Mouse (Mus musculus): ENCODE data around the gene Olfr398.

Gene Olfr398

GRCm38 (mm10) chr11:73990307-73990706 lies at the start of gene Olfr398:
Gene Olfr398, minus strand, starts transcription at chr11:73990407.
- no peak for DNase-seq (ENCODE audit: low read depth in 2 of 2, low spot score in 2 of 2)

- no peak for DNase-seq (ENCODE audit: low read depth in 2 of 2, low spot score in 2 of 2)
These were observed 2.9 kb upstream of the Olfr398 start for GRCm38 (mm10) chr11:73993115-73993514.

- no peak for DNase-seq (ENCODE audit: low read depth in 2 of 2, low spot score in 2 of 2)
These were observed 29.7 kb downstream of the Olfr398 start, which contains the start of gene Olfr397 for GRCm38 (mm10) chr11:73960517-73960916. Gene Olfr397, plus strand, starts transcription at chr11:73960817.

- no peak for DNase-seq (ENCODE audit: low read depth in 2 of 2, low spot score in 2 of 2)
These were observed 53.8 kb downstream of the Olfr398 start, which contains the start of gene Olfr23 for GRCm38 (mm10) chr11:73936377-73936776. Gene Olfr23, plus strand, starts transcription at chr11:73936677.

Measured in CD8-positive naive resting alpha-beta T cell, adult 2 months (primary cell).